In the genomic region with DNA sequence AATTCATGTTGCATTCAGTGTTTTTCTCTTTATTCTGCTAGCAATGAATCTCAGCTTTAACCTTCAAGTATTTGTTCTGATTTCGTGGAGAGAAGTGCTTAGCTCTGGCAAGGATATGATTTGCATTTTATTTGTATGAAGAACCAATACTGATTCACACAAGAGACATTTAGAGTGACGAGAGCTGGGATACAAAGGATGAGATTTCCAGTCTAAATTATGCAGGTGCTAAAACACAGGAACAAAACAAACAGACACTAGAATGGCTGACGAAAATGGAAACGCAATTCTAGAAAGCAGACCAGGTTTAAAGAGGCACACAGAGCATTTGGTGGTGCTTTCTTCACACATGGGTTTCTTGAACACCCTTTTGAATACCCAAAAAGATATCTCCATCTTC, we compare ENCODE assay signal across 18 mouse cellular contexts.
"Had no signal": no experiment of that assay in that cellular context is flagged by ENCODE, and none has a peak within 500 bp of the region (broad histone marks: within the 10 kb centered on the region; RNA-seq: fewer than 3 reads in every experiment).

No protein-coding gene starts in this region.

- H3K27ac ChIP-seq: kidney, embryonic 15.5 days; limb, embryonic 12.5 days; limb, embryonic 15.5 days; liver, embryonic 14.5 days; macrophage had no signal

- ATAC-seq: liver, postnatal 0 days; lung, postnatal 0 days had no signal

- H3K4me1 ChIP-seq: kidney, embryonic 15.5 days; limb, embryonic 12.5 days; limb, embryonic 15.5 days; megakaryocyte, embryonic 14.5 days had no signal

- H3K27me3 ChIP-seq: kidney, embryonic 15.5 days; limb, embryonic 12.5 days; limb, embryonic 15.5 days; megakaryocyte, embryonic 14.5 days had no signal

- DNase-seq: kidney, adult 11 months; kidney, adult 8-10 months; kidney, postnatal 10 days; kidney, postnatal 36 days; left cerebral cortex, postnatal 4 days; liver, postnatal 0 days; lung, embryonic 14.5 days; midbrain, embryonic 14.5 days; thymus, adult 18-20 months; thymus, postnatal 36 days had no signal

- H3K9me3 ChIP-seq: kidney, embryonic 15.5 days; limb, embryonic 12.5 days; limb, embryonic 15.5 days had no signal

- H3K4me2 ChIP-seq: kidney, embryonic 15.5 days; limb, embryonic 12.5 days; limb, embryonic 15.5 days; liver, embryonic 11.5 days; lung, embryonic 14.5 days had no signal

- H3K9ac ChIP-seq: kidney, embryonic 15.5 days; limb, embryonic 12.5 days; limb, embryonic 15.5 days; liver, embryonic 14.5 days; liver, postnatal 0 days; lung, embryonic 14.5 days had no signal

- H3K36me3 ChIP-seq: kidney, embryonic 15.5 days; limb, embryonic 12.5 days; limb, embryonic 15.5 days had no signal

- H3K4me3 ChIP-seq: kidney, embryonic 15.5 days; limb, embryonic 12.5 days; limb, embryonic 15.5 days; megakaryocyte, embryonic 14.5 days had no signal
